Mouse (Mus musculus): ENCODE measurements around the gene Chrna3.

Chrna3 gene

DNA sequence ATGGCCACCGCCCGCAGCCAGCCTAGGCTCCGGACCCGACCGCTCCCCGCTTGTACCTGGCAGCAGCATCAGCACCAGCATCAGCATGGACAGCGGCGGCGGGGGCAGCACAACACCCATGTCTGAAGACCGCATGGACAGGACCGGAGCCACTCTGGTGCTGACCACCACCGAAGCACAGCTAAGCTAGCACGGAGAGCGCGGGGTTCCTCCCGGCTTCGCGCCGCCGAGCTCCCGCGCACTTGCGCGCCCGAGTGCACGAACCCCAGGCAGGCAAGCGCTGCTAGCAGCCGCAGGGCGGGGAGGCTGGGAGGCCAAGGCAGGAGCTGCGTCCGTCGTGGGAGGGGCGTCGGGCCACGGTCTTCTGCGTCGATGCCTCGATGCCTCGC, at the start of gene Chrna3:
Gene Chrna3, minus strand, starts transcription at position 288 of the 389 bp plus-strand sequence.
- no peak for DNase-seq (ENCODE audit: low spot score)

DNA sequence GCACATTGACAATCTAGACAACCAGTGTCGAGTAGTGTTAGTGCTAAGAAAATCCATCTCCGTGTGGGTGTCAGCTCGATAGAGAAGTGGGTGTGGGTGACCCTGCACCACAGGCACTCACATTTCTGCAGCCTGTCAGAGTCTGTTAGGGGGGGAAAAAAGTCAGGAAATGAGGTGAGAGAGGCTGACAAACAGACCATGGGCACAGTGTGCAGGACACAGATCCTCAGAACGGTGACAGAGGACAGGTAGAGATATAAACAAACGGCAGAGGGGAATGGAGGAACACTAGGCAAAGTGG, 41.6 kb upstream of the Chrna3 start:
- DNase-seq (ENCODE audit: low spot score), result no peak

DNA sequence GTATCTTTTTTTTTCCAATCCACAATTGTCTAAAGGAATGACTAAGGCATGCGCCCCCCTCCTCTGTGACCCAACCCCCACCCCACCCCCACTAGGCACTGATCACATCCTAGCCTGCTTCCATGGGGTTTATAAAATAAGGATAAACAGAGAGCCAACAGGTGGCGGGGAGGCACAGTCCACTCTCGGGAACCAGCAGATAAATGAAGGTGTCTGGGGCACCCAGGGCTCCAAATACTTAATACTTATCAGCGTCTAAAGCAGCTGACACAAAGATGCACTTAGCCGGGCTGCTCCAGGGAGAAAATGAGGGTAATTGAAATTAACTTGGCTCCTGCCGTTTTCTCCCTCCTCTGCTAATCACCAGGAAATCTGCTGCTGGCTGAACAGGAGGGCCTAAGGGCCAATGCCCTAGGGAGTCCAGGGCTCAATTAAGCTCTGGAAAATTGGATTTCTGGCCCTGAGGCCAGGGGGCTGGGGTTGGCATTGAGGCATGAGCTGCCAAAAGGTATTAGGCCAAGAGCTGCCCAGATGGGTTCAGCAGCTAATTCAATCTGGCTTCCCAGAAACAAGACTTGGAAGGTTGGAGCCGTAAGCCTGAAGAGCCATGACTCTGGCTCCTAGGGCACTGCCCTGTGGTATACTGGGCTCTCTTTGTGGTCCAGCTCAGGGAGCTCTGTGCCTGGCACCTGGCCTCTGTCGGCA, 41.0 kb upstream of the Chrna3 start:
- no peak for DNase-seq (ENCODE audit: low spot score)

DNA sequence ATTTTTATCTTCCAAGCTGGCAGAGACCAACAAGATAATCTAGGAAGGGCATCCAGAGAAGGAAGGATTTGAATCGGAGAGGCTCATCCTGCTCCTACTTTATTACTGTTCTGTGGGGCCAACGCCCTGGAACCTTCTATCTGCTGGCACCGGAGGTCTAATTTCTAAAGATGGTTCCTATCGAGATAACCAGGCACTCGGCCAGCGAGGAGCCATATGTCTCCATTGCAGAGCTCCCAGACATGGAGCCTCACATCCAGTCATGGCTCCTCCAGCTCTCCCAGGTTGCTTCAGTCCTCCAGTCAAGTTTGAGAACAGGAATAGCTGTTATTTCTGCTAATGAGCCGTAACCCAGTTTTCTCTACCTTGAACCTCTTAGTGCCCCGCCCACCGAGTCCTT, 38.9 kb upstream of the Chrna3 start:
- no peak for DNase-seq (ENCODE audit: low spot score)

DNA sequence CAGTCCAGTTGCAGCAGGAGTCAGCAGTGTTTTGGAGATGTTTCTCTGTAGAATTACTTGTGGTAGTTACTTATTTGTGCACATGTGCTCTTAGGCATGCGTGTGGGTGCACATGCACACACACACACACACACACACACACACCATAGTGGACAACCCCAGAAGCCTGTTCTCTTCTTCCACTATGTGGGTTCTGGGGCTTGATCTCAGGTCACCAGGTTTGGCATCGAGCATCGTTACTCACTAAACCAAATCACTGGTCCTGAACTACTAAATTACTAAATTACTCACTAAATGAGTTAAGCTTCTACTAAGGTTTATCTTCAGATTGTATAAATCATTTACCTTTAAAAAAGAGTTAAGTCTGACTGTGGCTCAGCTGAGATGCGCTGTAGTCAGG, 31.7 kb upstream of the Chrna3 start:
- no peak for DNase-seq (ENCODE audit: low spot score)

DNA sequence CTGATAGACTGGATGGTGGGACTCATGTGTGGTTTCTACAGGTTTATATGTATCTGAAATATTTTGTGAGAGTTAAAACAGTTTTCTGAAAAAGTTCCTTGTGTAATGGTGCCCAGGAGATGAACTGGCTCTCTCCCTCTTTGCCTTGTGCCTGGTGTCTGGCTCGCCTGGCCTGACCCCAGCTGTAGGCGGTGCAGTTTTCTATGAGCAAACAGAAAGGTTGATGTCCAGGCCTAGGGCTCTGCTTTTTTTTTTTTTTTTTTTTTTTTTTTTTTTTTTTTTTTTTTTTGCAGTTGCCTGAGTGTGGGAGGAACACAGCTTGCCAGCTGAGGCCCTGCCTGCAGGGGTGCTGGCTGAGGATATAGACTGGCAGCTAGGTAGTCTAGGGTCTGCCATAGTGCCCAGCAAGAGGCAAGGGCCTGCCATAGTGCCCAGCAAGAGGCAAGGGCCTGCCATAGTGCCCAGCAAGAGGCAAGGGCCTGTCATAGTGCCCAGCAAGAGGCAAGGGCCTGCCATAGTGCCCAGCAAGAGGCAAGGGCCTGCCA, 29.1 kb upstream of the Chrna3 start:
- peak; percentile 8 for DNase-seq (ENCODE audit: low spot score)

DNA sequence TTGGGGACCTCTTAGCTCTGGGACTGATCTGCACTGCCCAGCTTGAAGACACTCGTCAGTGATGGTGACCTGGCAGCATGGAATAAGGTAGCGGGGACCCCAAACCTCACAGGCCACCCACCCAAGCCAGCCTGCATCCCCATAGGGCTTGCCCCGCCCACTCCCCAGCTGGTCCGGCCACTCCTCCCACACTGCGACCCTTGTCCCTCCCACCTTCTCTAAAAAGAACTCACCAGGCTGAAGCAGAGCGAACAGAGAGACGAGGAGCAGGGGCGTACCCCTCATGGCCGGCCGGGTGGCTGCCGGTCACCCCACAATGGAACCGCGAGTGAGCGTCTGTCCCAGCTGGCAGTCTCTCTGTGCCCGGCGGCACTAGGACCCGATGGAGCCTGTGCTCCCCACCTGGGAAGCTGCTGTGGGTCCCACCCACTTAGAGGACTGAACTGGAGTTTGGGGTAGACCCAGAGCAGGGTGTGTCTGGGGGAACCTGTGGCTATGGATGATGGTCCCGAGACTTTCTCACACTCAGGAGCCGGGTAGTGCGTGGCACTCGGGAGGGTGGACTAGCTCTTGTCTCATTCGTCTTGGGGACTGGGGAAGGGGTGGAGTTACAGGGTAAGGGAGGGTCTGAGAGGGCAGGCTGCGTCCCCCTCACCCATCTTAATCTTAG, 22.0 kb upstream of the Chrna3 start, which contains the start of gene Chrnb4:
Gene Chrnb4, minus strand, starts transcription at position 569 of the 670 bp plus-strand sequence.
- no peak for DNase-seq (ENCODE audit: low spot score)

DNA sequence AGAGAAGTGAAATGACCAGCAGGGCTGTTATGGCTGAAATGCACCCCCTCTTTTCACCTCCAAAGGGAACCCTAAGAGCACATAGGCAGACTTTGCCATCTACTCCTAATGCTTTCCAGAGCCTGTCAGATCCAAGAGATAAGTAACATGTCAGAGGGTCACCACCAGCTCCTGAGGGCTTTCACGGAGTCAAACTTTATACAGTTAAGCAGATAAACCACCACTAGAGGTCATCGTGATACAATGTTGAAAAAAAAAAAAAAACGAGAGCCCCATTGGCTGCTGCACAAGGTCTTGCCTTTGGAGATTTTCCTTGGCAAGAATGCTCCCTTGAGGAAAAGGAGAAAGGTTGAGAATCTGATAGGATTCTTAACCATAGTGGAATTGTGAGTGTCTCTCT, 20.4 kb upstream of the Chrna3 start:
- DNase-seq (ENCODE audit: low spot score), result peak; percentile 49

DNA sequence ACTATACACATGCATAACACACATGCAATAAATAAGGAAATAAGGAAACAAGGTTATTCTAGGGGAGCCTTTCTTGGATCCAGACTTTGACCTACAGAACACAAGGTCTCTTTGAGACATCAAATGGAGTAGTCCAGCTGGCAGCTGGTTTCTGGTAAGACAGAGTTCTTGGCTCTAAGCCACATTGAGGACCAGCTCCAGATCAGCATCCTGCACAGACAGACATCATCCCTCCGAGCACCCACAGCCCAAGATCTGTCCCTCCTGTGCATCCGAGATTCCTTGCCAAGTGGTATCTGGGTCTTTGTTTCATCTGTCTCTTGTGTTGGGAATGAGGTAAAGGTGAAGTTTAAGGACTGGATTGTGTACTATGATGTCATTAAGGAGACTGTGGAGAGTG, 18.6 kb upstream of the Chrna3 start:
- no peak for DNase-seq (ENCODE audit: low spot score)

DNA sequence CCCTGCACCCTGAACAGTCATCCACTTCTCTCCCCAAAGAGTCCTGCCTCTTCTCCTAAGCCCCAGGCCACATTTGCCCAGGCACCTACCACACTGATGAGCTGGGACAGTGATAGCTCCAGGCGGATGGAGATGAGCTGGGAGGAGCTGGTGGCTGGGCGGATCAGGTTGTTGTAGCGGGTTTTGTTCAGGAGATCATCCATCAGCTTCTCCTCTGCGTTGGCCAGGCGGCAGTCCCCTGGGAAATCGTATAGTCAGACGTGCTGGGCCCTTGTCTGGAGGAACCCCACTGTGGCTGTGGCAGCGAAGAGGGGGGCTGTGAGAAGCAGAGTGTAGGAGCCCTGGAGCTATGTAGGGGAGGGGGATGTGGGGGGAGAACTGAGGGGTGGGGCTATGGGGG, 17.3 kb upstream of the Chrna3 start:
- no peak for DNase-seq (ENCODE audit: low spot score)

DNA sequence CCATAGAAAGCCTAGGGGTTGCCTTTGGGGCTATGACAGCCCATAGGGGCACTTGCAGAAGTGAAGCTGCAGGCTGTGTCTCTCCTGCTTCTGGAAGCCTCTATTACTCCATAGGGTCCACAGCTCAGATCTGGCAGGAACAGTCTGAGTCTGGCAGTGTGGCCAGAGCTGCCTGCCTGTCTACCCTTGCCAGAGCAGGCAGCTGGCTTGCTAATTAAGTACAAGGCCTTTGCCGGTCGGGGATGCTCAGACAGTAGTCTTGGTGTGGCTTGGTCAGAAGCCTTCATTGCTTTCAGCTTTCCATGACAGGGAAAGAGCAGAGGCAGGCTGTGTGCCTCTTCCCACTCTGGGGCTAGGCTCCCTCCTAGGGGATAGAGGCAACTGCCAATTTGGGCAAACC, 15.0 kb upstream of the Chrna3 start:
- DNase-seq (ENCODE audit: low spot score), result no peak

DNA sequence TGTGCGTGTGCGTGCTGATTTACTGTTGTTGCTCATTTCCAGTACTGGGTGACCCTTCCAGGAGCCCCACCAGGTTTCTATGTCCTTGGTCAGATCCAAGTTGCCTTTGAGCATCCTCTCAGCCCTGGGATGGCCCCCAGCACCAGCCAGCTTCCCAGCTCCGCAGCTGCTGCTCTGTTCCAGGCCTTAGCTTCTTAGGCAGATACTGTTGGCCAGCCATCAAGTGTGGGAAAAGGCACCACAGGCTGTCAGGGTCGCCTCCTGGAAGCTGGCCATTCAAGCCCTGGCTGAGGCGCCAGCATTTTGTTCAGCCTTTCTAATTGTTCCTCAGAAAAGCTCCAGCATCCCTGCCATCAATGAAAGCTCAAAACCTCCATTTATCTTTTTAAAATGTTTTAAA, 13.6 kb upstream of the Chrna3 start:
- DNase-seq (ENCODE audit: low spot score), result no peak

DNA sequence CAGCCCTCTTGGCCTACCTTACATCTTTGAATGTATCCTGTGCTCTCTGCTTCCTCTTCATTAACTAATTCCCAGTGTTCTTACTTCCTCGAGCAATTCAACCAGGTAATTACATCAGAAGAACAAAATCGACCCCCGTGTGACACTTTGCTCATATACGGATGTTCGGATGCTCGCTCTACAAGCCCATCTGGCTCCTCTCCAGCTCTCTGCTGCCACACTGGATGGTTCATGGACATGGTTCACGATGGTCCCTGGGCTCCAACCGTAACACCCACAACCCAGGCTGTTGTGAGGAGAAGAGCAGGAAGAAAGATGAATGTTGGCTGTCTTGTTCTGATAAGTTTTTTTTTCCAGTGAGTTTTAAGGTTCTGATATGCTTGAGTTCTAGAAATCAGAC, 12.6 kb upstream of the Chrna3 start:
- no peak for DNase-seq (ENCODE audit: low spot score)

DNA sequence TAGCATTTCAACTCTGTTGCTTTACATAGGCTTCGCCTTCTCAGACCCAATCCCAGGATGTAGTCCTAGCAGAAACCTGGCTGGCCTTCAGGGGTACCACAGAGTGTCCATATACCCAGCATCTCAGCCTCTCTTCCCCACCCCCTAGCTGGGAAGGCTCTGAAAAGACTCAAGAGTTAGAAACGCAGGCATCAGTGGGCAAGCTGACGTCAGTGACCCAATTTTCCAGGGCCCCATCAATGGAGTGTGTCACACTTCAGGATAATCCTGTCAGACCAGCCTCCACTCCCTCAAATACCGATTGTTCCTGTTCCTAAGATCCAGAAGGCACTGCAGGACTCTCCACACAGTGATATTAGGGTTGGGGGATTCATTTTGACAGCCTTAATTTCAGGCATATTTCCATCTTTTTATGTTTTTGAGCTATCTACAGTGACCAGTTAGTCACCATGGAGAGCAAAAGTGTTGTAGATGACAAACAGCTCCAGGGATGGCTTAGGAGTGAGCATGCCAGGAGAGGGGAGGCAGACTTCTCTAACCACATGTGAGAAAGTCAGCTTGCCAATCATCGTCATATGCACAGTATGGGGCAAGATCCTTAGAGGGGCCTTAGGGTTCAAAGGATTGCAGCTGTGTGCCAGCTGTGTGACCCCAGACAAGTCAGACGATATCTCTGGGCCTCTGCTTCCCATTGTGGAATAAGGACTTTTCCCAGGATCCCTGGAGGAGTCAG, 5.2 kb upstream of the Chrna3 start:
- DNase-seq (ENCODE audit: low spot score), result no peak

DNA sequence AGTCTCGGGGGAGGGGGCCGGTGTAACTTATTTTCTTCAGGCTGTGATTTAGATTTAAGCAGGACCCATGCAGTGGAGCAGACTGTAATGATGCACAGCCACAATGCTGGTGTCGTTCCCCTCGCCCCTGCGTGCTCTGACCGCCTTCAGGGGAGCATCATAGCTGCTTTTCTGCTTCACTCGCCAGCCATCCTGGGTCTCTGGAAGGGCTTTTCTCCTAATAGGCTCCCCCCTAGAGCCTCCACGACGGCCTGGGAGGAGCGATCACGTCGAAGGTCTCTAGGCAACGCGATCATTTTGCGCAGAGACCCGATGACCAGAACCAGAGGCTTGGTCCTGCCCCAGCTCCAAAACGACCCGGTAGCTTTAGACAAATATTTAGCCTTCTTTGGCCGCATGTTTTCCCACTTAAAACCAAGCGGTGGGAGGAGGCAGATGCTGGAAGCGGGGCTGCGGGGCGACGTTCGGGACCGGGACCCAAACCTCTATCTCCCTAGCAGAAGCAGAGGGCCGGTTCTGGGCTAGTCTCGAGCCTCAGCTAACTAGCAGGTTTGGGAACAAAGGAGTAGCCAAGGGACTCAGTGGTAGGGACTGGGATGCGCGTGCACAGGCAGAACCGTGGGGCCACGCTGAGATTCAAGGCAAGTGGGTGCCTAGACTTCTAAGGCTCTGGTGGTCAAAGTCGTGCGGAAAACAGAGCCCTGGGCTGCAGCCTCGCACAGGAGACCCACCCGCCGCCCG, 658 bp downstream of the Chrna3 start:
- DNase-seq (ENCODE audit: low spot score), result no peak

DNA sequence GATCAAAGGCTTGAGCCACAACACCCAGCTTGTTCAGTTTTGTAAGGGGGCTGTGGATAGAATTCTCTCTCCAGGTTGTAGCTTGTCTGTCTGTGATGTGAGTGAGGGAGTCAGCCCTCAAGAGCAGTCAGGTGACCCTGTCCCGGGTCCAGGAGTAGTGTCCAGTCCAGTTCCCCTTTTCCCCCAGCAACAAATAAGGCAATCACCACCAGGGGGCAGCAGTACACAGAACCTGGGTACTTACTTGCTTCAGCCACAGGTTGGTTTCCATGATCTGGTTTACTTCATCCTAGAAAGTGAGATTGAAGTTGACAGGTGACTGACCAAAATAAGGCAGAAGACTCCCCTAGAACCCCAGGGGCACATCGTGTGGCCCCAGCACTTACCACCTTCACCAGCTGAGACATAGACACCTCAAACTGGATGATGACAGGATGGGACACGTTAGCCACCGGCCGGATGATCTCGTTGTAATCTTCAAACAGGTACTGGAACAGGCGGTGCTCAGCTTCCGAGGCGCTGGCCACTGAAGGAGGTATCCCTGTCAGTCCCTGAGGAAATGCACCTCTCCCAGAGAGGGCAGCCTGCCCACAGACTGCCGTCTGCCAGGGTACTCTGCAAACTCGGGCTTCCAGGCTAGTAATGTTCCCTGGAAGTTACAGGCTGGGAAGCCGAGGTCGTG, 2.3 kb downstream of the Chrna3 start:
- DNase-seq (ENCODE audit: low spot score), result peak; percentile 82

DNA sequence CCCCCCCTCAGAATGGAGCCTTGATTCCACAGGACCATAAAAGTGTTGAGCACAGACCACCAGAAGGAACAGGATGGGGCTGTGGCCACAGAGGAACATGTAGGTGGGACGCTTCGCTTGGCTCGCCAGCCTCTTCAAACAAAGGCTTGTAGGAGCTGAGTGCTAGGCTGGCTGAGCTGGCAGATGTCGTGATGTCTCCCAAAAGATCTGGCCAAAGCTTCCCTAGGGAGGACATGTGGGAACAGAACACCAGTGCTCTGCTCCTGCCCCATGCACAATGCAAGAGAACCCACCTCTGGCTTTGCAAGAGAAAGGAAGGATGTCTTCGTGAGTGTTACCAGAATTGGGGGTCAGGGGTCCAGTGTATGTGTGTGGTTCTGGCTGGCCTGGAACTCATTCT, 3.0 kb downstream of the Chrna3 start:
- DNase-seq (ENCODE audit: low spot score), result no peak

DNA sequence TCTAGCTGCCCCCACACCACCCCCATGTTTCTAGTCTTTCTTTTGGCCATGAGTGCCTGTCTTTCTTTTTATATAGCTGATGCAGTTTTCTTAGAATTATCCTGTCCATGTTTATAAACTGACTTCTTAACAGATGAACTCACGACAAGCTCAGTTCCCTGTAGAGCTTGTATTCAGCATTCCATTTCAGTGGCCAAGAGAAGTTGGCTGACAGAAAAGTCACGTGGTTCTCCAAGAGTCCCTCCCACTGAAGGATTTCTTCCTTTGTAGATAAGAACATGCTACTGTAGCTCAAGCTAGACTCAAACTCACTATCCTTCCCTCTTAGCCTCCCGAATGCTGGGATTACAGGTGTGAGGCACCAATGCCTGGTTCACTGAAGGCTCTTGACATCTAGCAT, 9.4 kb downstream of the Chrna3 start:
- peak; percentile 39 for DNase-seq (ENCODE audit: low spot score)

DNA sequence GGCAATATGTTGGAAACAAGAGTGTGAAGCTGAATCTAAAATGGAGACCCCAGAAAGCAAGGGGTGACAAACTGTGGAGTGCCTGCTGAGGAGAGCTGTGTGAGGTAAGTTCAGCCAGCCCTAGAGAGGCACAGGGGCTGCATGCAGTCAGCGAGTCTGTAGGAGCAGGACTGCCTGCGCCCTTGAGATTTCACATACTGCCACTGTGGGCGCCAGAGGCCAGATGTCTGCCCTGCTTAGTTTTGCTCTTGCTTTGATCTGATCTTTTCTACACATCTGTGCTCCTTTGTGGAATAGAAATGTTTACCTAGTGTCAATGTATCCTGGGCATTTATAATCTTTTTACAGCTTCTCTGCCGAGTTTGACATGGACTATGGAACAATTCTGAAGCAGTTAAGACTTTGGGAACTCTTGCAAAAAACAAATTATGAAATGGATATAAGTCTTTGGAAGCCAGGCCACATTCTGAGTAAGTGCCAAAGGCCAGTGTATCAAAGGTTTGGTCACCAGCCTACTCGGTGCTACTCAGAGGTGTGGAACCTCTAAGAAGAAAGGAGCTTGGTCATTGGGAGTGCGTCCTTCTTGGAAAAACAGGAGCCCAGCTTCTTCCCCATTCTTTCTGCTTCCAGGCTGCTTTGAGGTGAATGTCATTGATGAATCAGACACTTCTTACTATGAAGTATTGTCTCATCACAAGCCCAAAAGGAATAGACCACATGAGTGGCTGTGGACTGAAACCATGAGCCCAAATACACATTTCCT, 15.6 kb downstream of the Chrna3 start:
- peak; percentile 32 for DNase-seq (ENCODE audit: low spot score)

DNA sequence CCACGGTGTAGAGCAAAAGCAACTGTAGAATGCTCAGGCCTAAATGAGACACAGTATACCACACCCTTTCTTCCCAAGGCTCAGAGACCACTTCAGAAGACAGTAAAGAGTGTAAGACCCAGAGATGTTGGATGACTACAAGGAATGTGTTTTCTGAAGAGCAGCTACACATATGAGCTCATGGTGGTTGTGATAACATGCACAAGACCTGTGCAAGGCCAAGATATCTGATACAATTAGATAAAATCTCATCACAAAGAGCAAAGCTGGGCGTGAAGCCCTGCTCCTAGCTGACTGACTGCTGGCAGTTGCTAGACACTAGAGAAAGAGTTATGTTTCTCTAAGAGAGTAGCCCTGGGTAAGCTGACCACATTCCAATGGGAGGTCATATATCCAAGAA, 16.7 kb downstream of the Chrna3 start:
- no peak for DNase-seq (ENCODE audit: low spot score)

DNA sequence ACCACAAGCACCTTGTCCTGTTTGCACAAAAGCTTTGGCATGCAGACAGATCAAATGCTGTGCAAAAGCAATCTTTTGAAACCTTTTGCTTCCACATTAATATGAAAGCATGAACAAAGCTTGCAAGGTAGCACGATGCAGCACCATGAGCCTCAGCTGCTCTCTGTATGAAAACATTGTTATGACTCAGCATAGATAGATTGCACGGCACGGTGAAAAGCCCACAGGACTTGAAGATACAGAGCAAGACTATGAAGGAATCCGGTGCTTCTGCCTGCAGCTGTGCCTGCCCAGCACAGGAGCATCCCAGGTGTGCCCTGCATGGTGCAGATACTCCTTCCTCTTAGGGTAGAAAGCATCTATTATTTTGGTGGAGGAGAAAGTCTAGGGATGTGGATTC, 22.8 kb downstream of the Chrna3 start:
- no peak for DNase-seq (ENCODE audit: low spot score)

Measured in adipocyte (in vitro differentiated cells).